Mouse (Mus musculus): ENCODE data around the gene Nap1l2. TPM values are rescaled to one million over a fixed set of nuclear protein-coding genes. Genes with fewer than 3 reads are reported as not detected.

Nap1l2 gene
- total and polyA plus RNA-seq, 3 experiments: not detected

- TF ChIP-seq MAFK (IDR thresholded peaks at IDR 0.05; ENCODE audit: borderline replicate concordance, low read depth, low read length): no peak
- TF ChIP-seq MYB (IDR thresholded peaks at IDR 0.05; ENCODE audit: low read depth, low read length): no peak
- TF ChIP-seq NRF1 (IDR thresholded peaks at IDR 0.05; ENCODE audit: insufficient read depth, low read depth, low read length, poor library complexity, severe bottlenecking): no peak
- no peak for TF ChIP-seq CHD2 (IDR thresholded peaks at IDR 0.05; ENCODE audit: low read length)
- no peak for TF ChIP-seq ETS1 (IDR thresholded peaks at IDR 0.05; ENCODE audit: low read depth, low read length)
- no peak for TF ChIP-seq RCOR1 (IDR thresholded peaks at IDR 0.05; ENCODE audit: low read depth, low read length)
- TF ChIP-seq RAD21 (IDR thresholded peaks at IDR 0.05; ENCODE audit: low read depth, low read length): no peak
- no peak for TF ChIP-seq SMC3 (IDR thresholded peaks at IDR 0.05; ENCODE audit: low read depth, low read length)
- no peak for TF ChIP-seq CHD1 (IDR thresholded peaks at IDR 0.05; ENCODE audit: low read depth, low read length)
- TF ChIP-seq MXI1 (IDR thresholded peaks at IDR 0.05; ENCODE audit: low read depth, low read length): no peak
- no peak for TF ChIP-seq POLR2AphosphoS5 (IDR thresholded peaks at IDR 0.05; ENCODE audit: borderline replicate concordance, low read depth, low read length)
- TF ChIP-seq USF1 (IDR thresholded peaks at IDR 0.05; ENCODE audit: low read depth, low read length): no peak
- TF ChIP-seq ZNF384 (IDR thresholded peaks at IDR 0.05; ENCODE audit: low read depth, low read length): no peak
- TF ChIP-seq UBTF (IDR thresholded peaks at IDR 0.05; ENCODE audit: borderline replicate concordance, insufficient read depth, low read depth, low read length): no peak
- TF ChIP-seq GABPA (IDR thresholded peaks at IDR 0.05; ENCODE audit: low read depth, low read length): no peak
- no peak for TF ChIP-seq TBP (IDR thresholded peaks at IDR 0.05; ENCODE audit: low read depth, low read length)
- TF ChIP-seq E2F4 (IDR thresholded peaks at IDR 0.05; ENCODE audit: borderline replicate concordance, low read depth, low read length): no peak
Observed at GRCm38 (mm10) chrX:103156134-103156533, 30.3 kb downstream of the Nap1l2 start.

GRCm38 (mm10) chrX:103138549-103138948 is 47.9 kb downstream of the Nap1l2 start:
- TF ChIP-seq USF2 (IDR thresholded peaks at IDR 0.05; ENCODE audit: borderline replicate concordance in 1 of 2, insufficient read depth in 1 of 2, low read depth in 1 of 2, low read length in 2 of 2) (no peak), TCF12 (IDR thresholded peaks at IDR 0.05; ENCODE audit: low read depth, low read length) (no peak), RAD21 (IDR thresholded peaks at IDR 0.05; ENCODE audit: low read depth, low read length) (no peak), USF1 (IDR thresholded peaks at IDR 0.05; ENCODE audit: low read depth, low read length) (no peak), CTCF (IDR thresholded peaks at IDR 0.05 in 2 of 3, conservative IDR thresholded peaks at IDR 0.05 in 1 of 3; ENCODE audit: control insufficient read depth in 1 of 3, insufficient read depth in 1 of 3, low read depth in 2 of 3, low read length in 3 of 3, poor library complexity in 1 of 3, severe bottlenecking in 1 of 3) (no peak), MAX (IDR thresholded peaks at IDR 0.05; ENCODE audit: low read length) (no peak), ETS1 (IDR thresholded peaks at IDR 0.05; ENCODE audit: low read depth, low read length) (no peak), ZNF384 (IDR thresholded peaks at IDR 0.05; ENCODE audit: low read depth, low read length) (no peak), MAZ (IDR thresholded peaks at IDR 0.05; ENCODE audit: low read depth, low read length) (no peak), CHD1 (IDR thresholded peaks at IDR 0.05; ENCODE audit: low read depth, low read length) (no peak), ZKSCAN1 (IDR thresholded peaks at IDR 0.05; ENCODE audit: low read depth, low read length) (no peak), MEF2A (IDR thresholded peaks at IDR 0.05; ENCODE audit: extremely low read depth, insufficient replicate concordance, low read depth, low read length, poor library complexity, severe bottlenecking) (no peak), EP300 (IDR thresholded peaks at IDR 0.05; ENCODE audit: low read depth in 1 of 2, low read length in 2 of 2) (no peak), BHLHE40 (IDR thresholded peaks at IDR 0.05; ENCODE audit: borderline replicate concordance, low read depth, low read length) (no peak), ZMIZ1 (IDR thresholded peaks at IDR 0.05; ENCODE audit: low read depth, low read length) (no peak)
- Histone ChIP-seq H3K36me3 (ENCODE audit: control insufficient read depth in 1 of 2, insufficient read depth in 2 of 2, low read length in 2 of 2) (no peaks in the 10 kb centered on the region), H3K9ac (ENCODE audit: control insufficient read depth, low read depth, low read length, poor library complexity, severe bottlenecking) (no peak overlapping the region), H3K4me1 (ENCODE audit: control insufficient read depth in 1 of 2, insufficient read depth in 2 of 2, low read length in 2 of 2) (no peaks in the 10 kb centered on the region), H3K9me3 (replicated peaks; ENCODE audit: insufficient read depth, low read length) (no peaks in the 10 kb centered on the region), H3K4me3 (ENCODE audit: control insufficient read depth in 1 of 2, insufficient read depth in 1 of 2, low read depth in 2 of 2, low read length in 2 of 2) (no peak overlapping the region), H3K27me3 (ENCODE audit: control insufficient read depth in 1 of 2, insufficient read depth in 2 of 2, low read length in 2 of 2) (no peaks in the 10 kb centered on the region), H3K27ac (ENCODE audit: control insufficient read depth, low read depth, low read length) (no peak overlapping the region), H3K79me2 (ENCODE audit: control insufficient read depth, insufficient read depth, low read length, poor library complexity) (no peaks in the 10 kb centered on the region)
- no peak for DNase-seq (ENCODE audit: low read depth, low spot score)

More at GRCm38 (mm10) chrX:103156134-103156533, 30.3 kb downstream of the Nap1l2 start:
- Histone ChIP-seq H3K4me3 (ENCODE audit: control insufficient read depth in 1 of 2, insufficient read depth in 1 of 2, low read depth in 2 of 2, low read length in 2 of 2) (no peak overlapping the region), H3K27ac (ENCODE audit: control insufficient read depth, low read depth, low read length) (no peak overlapping the region), H3K9ac (ENCODE audit: control insufficient read depth, low read depth, low read length, poor library complexity, severe bottlenecking) (no peak overlapping the region), H3K79me2 (ENCODE audit: control insufficient read depth, insufficient read depth, low read length, poor library complexity) (no peaks in the 10 kb centered on the region), H3K9me3 (replicated peaks; ENCODE audit: insufficient read depth, low read length) (no peaks in the 10 kb centered on the region), H3K4me1 (ENCODE audit: control insufficient read depth in 1 of 2, insufficient read depth in 2 of 2, low read length in 2 of 2) (no peaks in the 10 kb centered on the region), H3K27me3 (ENCODE audit: control insufficient read depth in 1 of 2, insufficient read depth in 2 of 2, low read length in 2 of 2) (no peaks in the 10 kb centered on the region), H3K36me3 (ENCODE audit: control insufficient read depth in 1 of 2, insufficient read depth in 2 of 2, low read length in 2 of 2) (no peaks in the 10 kb centered on the region)
- no peak for DNase-seq (ENCODE audit: low read depth, low spot score)
